Mouse (Mus musculus): ENCODE measurements around the gene Ptges. TPM values are rescaled to one million over a fixed set of nuclear protein-coding genes. Genes with fewer than 3 reads are reported as not detected.

Ptges gene
- polyA plus RNA-seq, 1 experiment from 2014 or later, result 1.8 TPM

GRCm38 (mm10) chr2:30859782-30860181, 69.9 kb downstream of the Ptges start:
- Histone ChIP-seq H3K4me1 (ENCODE audit: control insufficient read depth, insufficient read depth, low read length) (peaks cover 32% of the 10 kb centered on the region), H3K4me2 (ENCODE audit: low read depth, low read length) (no peak overlapping the region), H3K4me3 (ENCODE audit: low read length) (no peak overlapping the region), H3K27ac (ENCODE audit: low read length) (no peak overlapping the region), H3K27me3 (ENCODE audit: control insufficient read depth, insufficient read depth, low read length) (no peaks in the 10 kb centered on the region; the same call in 1 of the 2 replicates), H3K36me3 (ENCODE audit: control insufficient read depth, insufficient read depth) (no peaks in the 10 kb centered on the region), H3K9me3 (replicated peaks; ENCODE audit: control insufficient read depth, low read length) (no peaks in the 10 kb centered on the region), H3K9ac (ENCODE audit: low read length) (peak overlapping the region; percentile 20; the same call in 1 of the 2 replicates)
- no peak for ATAC-seq (replicated peaks; ENCODE audit: extremely low read depth, insufficient read depth, low FRiP score)
- WGBS, result 59% methylated on average over 5 of the region's 5 CpGs

DNA sequence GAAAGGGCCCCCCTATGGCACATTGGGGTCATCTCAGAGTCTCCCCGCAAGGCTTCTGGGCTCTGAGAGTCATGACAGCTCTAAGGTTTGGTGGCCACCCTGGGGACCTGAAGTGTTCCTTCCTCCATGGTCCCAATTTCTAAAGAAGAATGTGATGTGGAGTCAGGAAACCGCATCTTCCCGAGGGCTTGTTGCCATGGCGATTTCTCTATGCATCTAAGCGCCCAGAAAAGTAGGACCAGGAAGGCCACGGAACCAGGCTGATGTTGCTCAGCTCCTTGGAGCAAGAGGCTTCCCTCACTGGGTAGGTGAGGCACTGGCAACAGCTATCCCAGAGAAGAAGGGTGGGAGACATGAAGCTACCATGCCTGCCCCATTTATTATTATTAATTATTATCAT, 72.6 kb downstream of the Ptges start:
- Histone ChIP-seq H3K9me3 (replicated peaks; ENCODE audit: control insufficient read depth, low read length) (no peaks in the 10 kb centered on the region), H3K27me3 (ENCODE audit: control insufficient read depth, insufficient read depth, low read length) (no peaks in the 10 kb centered on the region), H3K27ac (ENCODE audit: low read length) (no peak overlapping the region), H3K9ac (ENCODE audit: low read length) (no peak overlapping the region), H3K4me1 (ENCODE audit: control insufficient read depth, insufficient read depth, low read length) (peaks cover 17% of the 10 kb centered on the region), H3K4me2 (ENCODE audit: low read depth, low read length) (no peak overlapping the region), H3K4me3 (ENCODE audit: low read length) (no peak overlapping the region), H3K36me3 (ENCODE audit: control insufficient read depth, insufficient read depth) (no peaks in the 10 kb centered on the region)
- ATAC-seq (replicated peaks; ENCODE audit: extremely low read depth, insufficient read depth, low FRiP score), result no peak
- 85% methylated on average over 6 of the region's 6 CpGs for WGBS

- Histone ChIP-seq H3K9ac (ENCODE audit: low read length) (no peak overlapping the region), H3K4me1 (ENCODE audit: control insufficient read depth, insufficient read depth, low read length) (peaks cover 7% of the 10 kb centered on the region), H3K4me3 (ENCODE audit: low read length) (no peak overlapping the region), H3K36me3 (ENCODE audit: control insufficient read depth, insufficient read depth) (no peaks in the 10 kb centered on the region), H3K27me3 (ENCODE audit: control insufficient read depth, insufficient read depth, low read length) (no peaks in the 10 kb centered on the region), H3K4me2 (ENCODE audit: low read depth, low read length) (0 out of 2 replicates have a peak overlapping the region, but pooled peaks have one; percentile 3), H3K27ac (ENCODE audit: low read length) (no peak overlapping the region), H3K9me3 (replicated peaks; ENCODE audit: control insufficient read depth, low read length) (no peaks in the 10 kb centered on the region)
- no peak for ATAC-seq (replicated peaks; ENCODE audit: extremely low read depth, insufficient read depth, low FRiP score)
- WGBS, result 32% methylated on average over 20 of the region's 20 CpGs
Measured at GRCm38 (mm10) chr2:30852771-30853313, 76.8 kb downstream of the Ptges start.

DNA sequence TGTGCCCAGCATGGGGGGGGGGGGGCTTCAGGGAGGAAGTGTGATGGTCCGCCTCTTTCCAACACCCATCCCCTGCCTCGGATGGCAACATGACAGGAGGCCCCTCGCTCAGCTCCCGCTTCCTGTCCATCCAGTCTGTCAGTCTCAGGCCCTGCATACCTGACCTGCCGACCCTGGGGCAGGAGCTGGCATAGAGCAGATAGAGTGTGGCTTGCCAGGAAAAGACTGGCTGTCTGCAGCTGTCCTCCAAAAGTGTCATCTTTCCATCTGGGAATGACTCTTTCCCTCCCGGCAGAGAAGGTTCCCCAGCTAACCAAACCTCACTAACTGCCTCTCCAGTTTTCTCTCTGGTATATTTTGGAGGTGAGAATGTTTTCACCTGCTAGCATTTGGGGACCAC, 79.1 kb downstream of the Ptges start:
- H3K27me3 ChIP-seq (ENCODE audit: control insufficient read depth, insufficient read depth, low read length), result no peaks in the 10 kb centered on the region
- no peak overlapping the region for H3K4me3 ChIP-seq (ENCODE audit: low read length)
- H3K9ac ChIP-seq (ENCODE audit: low read length), result no peak overlapping the region
- no peaks in the 10 kb centered on the region for H3K9me3 ChIP-seq (replicated peaks; ENCODE audit: control insufficient read depth, low read length)
- ATAC-seq (replicated peaks; ENCODE audit: extremely low read depth, insufficient read depth, low FRiP score), result no peak
- no peak overlapping the region for H3K27ac ChIP-seq (ENCODE audit: low read length)
- H3K36me3 ChIP-seq (ENCODE audit: control insufficient read depth, insufficient read depth), result no peaks in the 10 kb centered on the region
- peaks cover 22% of the 10 kb centered on the region for H3K4me1 ChIP-seq (ENCODE audit: control insufficient read depth, insufficient read depth, low read length)
- WGBS, result 33% methylated on average over 6 of the region's 6 CpGs
- H3K4me2 ChIP-seq (ENCODE audit: low read depth, low read length), result no peak overlapping the region

GRCm38 (mm10) chr2:30848184-30848583, 81.5 kb downstream of the Ptges start:
- Histone ChIP-seq H3K27me3 (ENCODE audit: control insufficient read depth, insufficient read depth, low read length) (peaks cover 2% of the 10 kb centered on the region; the same call in 1 of the 2 replicates), H3K4me1 (ENCODE audit: control insufficient read depth, insufficient read depth, low read length) (peaks cover 23% of the 10 kb centered on the region), H3K9me3 (replicated peaks; ENCODE audit: control insufficient read depth, low read length) (no peaks in the 10 kb centered on the region), H3K9ac (ENCODE audit: low read length) (no peak overlapping the region), H3K4me2 (ENCODE audit: low read depth, low read length) (no peak overlapping the region), H3K36me3 (ENCODE audit: control insufficient read depth, insufficient read depth) (no peaks in the 10 kb centered on the region), H3K27ac (ENCODE audit: low read length) (no peak overlapping the region), H3K4me3 (ENCODE audit: low read length) (no peak overlapping the region)
- ATAC-seq (replicated peaks; ENCODE audit: extremely low read depth, insufficient read depth, low FRiP score), result no peak
- 71% methylated on average over 8 of the region's 8 CpGs for WGBS

- WGBS, result 7% methylated on average over 6 of the region's 6 CpGs
- peak overlapping the region; percentile 59; the same call in 1 of the 2 replicates for H3K4me3 ChIP-seq (ENCODE audit: low read length)
- H3K9ac ChIP-seq (ENCODE audit: low read length), result no peak overlapping the region
- H3K4me2 ChIP-seq (ENCODE audit: low read depth, low read length), result peak overlapping the region; percentile 76
- H3K4me1 ChIP-seq (ENCODE audit: control insufficient read depth, insufficient read depth, low read length), result peaks cover 25% of the 10 kb centered on the region
- no peaks in the 10 kb centered on the region for H3K36me3 ChIP-seq (ENCODE audit: control insufficient read depth, insufficient read depth)
- H3K9me3 ChIP-seq (replicated peaks; ENCODE audit: control insufficient read depth, low read length), result no peaks in the 10 kb centered on the region
- ATAC-seq (replicated peaks; ENCODE audit: extremely low read depth, insufficient read depth, low FRiP score), result peak; percentile 30; the same call in 1 of the 2 replicates
- H3K27me3 ChIP-seq (ENCODE audit: control insufficient read depth, insufficient read depth, low read length), result peaks cover 2% of the 10 kb centered on the region; the same call in 1 of the 2 replicates
- H3K27ac ChIP-seq (ENCODE audit: low read length), result peak overlapping the region; percentile 17
Measured at GRCm38 (mm10) chr2:30846723-30847122, 82.9 kb downstream of the Ptges start.

DNA sequence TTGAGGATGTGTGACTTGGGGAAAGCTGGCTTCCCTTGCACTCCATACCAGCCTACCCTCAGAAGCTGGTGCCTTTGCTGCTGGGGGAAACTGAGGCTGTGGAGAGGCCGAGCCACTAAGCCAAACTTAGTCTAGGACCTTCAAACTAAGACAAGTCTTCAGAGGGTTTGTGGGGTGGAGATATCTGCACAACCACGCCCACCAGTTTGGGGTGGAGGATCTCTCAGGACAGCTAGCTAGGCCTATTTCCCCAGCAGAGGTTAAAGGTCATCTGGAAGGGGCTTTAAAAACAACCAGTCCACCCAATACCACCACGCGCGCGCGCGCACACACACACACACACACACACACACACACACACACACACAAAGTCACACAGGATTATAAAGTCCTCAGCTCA, 83.4 kb downstream of the Ptges start:
- peaks cover 25% of the 10 kb centered on the region for H3K4me1 ChIP-seq (ENCODE audit: control insufficient read depth, insufficient read depth, low read length)
- peaks cover 2% of the 10 kb centered on the region; the same call in 1 of the 2 replicates for H3K27me3 ChIP-seq (ENCODE audit: control insufficient read depth, insufficient read depth, low read length)
- 40% methylated on average over 8 of the region's 8 CpGs for whole genome bisulfite sequencing

GRCm38 (mm10) chr2:30845152-30846070, 84.3 kb downstream of the Ptges start:
- Histone ChIP-seq H3K4me3 (ENCODE audit: low read length) (peak overlapping the region; percentile 59), H3K36me3 (ENCODE audit: control insufficient read depth, insufficient read depth) (no peaks in the 10 kb centered on the region), H3K27me3 (ENCODE audit: control insufficient read depth, insufficient read depth, low read length) (peaks cover 2% of the 10 kb centered on the region; the same call in 1 of the 2 replicates), H3K9me3 (replicated peaks; ENCODE audit: control insufficient read depth, low read length) (no peaks in the 10 kb centered on the region), H3K9ac (ENCODE audit: low read length) (peak overlapping the region; percentile 75), H3K4me1 (ENCODE audit: control insufficient read depth, insufficient read depth, low read length) (peaks cover 25% of the 10 kb centered on the region), H3K27ac (ENCODE audit: low read length) (peak overlapping the region; percentile 25; the same call in 1 of the 2 replicates), H3K4me2 (ENCODE audit: low read depth, low read length) (peak overlapping the region; percentile 76)
- ATAC-seq (replicated peaks; ENCODE audit: extremely low read depth, insufficient read depth, low FRiP score), result peak; percentile 20
- WGBS, result under 1% methylated on average over 77 of the region's 80 CpGs

More for the DNA sequence above, 83.4 kb downstream of the Ptges start:
- H3K36me3 ChIP-seq (ENCODE audit: control insufficient read depth, insufficient read depth), result no peaks in the 10 kb centered on the region
- H3K27ac ChIP-seq (ENCODE audit: low read length), result peak overlapping the region; percentile 17; the same call in 1 of the 2 replicates
- H3K9ac ChIP-seq (ENCODE audit: low read length), result peak overlapping the region; percentile 75
- no peaks in the 10 kb centered on the region for H3K9me3 ChIP-seq (replicated peaks; ENCODE audit: control insufficient read depth, low read length)
- peak overlapping the region; percentile 59 for H3K4me3 ChIP-seq (ENCODE audit: low read length)
- peak overlapping the region; percentile 76 for H3K4me2 ChIP-seq (ENCODE audit: low read depth, low read length)
- no peak; the same call in 1 of the 2 replicates for ATAC-seq (replicated peaks; ENCODE audit: extremely low read depth, insufficient read depth, low FRiP score)

GRCm38 (mm10) chr2:30842615-30843014, 87.0 kb downstream of the Ptges start:
- Histone ChIP-seq H3K9me3 (replicated peaks; ENCODE audit: control insufficient read depth, low read length) (no peaks in the 10 kb centered on the region), H3K9ac (ENCODE audit: low read length) (no peak overlapping the region; the same call in 1 of the 2 replicates), H3K27ac (ENCODE audit: low read length) (no peak overlapping the region), H3K27me3 (ENCODE audit: control insufficient read depth, insufficient read depth, low read length) (peaks cover 2% of the 10 kb centered on the region; the same call in 1 of the 2 replicates), H3K4me2 (ENCODE audit: low read depth, low read length) (peak overlapping the region; percentile 21; the same call in 1 of the 2 replicates), H3K36me3 (ENCODE audit: control insufficient read depth, insufficient read depth) (no peaks in the 10 kb centered on the region), H3K4me1 (ENCODE audit: control insufficient read depth, insufficient read depth, low read length) (peaks cover 25% of the 10 kb centered on the region), H3K4me3 (ENCODE audit: low read length) (no peak overlapping the region)
- no peak for ATAC-seq (replicated peaks; ENCODE audit: extremely low read depth, insufficient read depth, low FRiP score)
- WGBS, result 17% methylated on average over 10 of the region's 10 CpGs
